Mouse (Mus musculus): ENCODE data around the gene Reln. TPM values are rescaled to one million over a fixed set of nuclear protein-coding genes. Genes with fewer than 3 reads are reported as not detected.

Gene Reln
- total RNA-seq, 2 experiments from 2014 or later: 12.9 to 26.3 TPM

DNA sequence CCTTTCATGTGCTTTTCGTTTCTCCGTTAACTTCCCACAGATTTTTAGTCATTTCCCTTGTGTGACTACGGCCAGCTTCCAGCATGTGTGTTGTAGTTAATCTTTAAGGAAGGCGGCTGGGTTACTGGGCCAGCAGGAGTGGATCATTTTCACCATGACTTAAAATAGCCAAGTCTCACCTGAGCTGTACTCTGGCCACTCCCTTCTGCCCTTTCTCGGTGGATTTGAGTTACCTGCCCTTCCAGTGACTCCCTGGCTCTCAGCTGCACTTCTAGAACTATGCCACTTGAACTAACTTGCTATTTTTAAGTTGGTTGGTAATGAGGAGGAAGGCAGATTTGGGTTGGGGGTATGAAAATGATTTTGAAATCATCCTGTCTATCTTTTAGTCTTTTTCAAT lies 406.4 kb downstream of the Reln start:
- no peak for DNase-seq (ENCODE audit: low spot score in 2 of 2)

DNA sequence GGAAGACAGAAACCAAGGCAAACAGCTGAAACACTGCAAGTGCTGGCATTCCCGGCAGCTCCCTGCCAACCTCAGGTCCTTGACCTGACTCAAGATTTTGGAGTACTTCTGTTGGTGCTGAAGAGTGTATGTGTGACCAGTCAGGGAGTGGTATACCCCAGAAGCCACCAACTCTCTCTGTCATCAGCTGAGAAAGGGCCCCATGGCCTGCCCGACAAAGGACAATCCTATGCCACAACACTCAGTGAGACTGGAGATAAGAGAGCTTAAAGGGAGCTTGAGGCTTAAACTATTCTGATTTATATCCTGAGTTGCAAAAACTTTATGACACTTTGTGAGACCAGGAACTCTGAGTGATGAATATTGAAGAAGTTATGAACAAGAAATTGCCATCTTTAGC lies 407.9 kb downstream of the Reln start:
- no peak for DNase-seq (ENCODE audit: low spot score in 2 of 2)

DNA sequence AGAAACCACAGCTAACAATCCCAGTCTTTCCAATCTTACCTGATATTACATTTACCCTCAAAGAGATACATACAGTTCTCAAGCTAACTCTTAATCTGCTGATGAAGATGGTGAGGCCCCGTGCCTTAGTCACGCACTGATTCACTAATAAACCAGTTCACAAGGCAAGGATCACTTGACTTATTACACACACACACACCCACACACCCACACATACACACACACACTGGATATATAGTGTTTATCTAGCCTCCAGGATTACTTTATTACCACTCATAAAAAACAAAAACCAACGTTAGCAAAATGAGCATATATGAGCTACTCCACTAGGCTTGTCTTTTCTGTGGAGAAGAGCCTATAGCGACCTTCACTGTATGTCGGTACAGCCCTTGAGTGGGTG lies 408.4 kb downstream of the Reln start:
- DNase-seq (ENCODE audit: low spot score in 2 of 2): no peak

DNA sequence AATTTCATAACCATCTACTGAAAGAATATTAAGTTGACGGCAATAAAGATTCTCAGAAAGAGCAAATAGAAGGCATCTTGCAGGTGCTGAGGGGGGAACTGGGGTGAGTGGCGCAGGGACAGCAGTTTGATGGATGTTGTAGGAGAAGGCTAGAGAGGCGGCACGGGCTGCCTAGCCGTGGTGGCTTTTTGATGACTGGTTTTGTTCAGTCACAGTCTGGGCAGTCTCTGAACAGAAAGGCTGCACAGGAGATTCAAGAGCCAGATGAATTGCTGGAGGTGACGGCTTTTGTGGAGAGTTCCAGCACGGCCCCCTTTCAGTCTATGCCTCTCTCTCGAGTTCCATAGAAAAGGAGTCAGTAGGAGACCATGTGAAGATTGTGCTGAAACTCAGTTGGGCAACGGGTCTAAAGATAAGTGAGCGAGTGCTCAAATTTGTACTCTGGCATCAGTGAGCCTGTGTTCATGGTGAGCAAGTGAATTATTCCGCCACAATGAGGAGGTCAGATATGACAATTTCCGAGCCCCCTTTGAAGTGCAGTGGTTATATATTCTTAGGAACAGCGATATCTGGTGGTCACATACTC lies 409.6 kb downstream of the Reln start:
- no peak for DNase-seq (ENCODE audit: low spot score in 2 of 2)

DNA sequence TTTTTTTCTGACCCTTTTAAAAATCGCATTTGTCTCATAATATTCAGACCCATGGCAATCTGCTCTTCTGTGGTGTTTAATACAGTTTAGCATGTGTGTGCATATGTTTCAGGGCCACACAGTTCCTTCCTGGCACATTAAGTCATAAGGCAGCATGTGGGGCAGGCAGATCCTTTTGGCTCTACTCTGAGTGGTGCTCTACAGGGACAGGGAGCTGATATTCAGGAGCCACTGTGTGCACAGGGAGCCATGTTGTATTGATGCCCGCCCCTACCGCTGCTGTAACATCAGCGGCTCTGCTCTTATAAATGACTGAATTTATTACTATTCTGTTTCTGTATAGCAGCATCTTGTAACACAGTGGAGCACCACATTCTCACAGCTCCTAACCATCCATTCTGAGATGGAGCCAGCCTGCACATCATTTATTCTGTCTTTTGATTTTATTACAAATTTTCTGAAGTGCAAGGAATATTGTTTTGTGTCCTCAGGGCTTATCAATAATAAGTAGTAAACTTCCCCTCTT lies 410.3 kb downstream of the Reln start:
- DNase-seq (ENCODE audit: low spot score in 2 of 2): no peak

DNA sequence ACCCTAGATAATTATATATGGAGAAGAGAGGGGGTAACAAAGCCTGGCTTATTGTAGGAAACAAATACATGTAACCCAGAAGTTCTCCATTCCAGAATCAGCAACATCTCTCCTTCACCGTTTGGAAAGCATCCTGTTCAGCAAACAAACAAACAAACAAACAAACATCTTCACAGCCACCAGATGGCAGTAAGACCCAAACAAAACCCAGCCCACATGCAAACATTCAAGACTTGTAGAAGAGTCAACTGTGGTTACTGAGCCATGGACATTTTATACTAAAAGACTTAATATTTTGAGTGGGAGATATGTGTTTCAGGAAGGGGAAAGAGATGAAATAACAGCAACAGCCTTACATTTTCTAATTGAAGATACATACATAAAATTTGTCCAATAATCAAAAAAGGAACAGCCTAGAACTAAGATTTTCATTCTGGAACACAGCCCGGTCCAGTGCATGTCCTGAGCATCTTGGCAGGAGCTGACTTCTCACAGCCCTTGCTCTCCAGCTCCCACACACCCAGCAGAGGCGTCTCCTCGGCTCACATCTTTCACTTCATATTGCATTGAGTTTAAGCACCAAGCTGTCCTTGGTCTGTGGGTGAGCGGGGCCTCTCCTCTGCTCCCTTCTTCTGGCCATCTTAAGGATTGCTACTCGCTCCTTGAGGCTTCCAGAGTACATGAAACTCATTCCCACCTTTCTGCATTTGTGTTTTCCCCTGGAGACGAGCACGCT lies 411.0 kb downstream of the Reln start:
- no peak for DNase-seq (ENCODE audit: low spot score in 2 of 2)

DNA sequence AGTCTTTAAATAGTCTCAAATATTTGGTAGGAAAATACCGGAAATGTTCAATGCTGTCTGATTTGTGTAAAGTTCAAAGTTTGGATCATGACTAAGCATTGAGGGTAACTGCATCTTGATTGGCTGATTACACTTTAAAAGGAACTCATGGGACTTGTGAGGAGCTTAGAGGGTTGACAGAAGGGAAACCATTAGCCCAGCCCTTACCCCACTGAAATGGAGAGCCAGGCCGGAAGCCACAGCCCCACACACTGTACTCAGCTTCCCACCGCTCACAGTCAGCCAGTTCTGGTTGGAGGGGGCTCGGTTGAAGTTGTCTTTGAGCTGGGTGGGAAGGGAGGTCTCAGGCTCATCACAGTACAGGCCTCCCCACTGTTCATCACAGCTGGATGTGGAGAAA lies 413.4 kb downstream of the Reln start:
- DNase-seq (ENCODE audit: low spot score in 2 of 2): no peak

DNA sequence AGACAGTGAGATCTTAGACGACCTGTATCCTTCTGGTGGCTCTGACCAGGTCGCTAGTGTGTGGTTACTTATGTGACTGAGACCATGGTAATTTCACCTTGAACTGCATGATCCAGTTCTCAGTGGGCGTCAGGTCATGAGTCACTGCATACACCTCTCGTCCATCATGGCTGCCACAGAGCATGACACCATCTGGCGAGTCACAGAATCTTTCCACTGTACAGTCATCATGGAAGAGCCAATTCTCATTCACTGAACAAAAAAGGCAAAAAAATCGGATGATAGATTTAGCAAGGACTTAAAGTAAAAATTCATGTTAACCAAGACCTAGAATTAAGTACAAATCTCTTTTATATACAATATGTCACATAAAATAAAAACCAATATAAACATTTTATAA lies 424.2 kb downstream of the Reln start:
- no peak for DNase-seq (ENCODE audit: low spot score in 2 of 2)

DNA sequence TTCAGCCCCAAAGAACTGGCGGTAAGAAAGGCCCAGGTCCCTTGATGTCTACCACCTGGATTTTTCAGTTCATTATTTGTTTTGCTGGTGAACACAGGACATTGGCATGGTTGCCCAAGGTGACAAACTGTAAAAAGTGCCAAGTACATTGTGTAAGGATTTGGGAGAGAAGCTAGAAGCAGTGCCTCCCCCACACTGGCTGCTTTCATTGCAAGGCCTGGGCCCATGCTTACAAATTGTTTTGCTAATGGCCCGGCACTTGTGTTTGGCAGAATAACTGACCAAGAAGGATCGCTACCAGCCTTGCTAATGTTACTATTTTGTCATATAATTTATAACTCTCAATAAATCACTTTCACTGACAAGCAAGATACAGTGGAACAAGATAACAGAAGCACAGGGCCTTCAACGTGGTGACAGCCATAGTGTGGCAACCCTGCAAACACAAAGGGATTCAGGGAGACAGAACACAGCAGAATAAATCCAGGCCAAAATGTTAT lies 425.2 kb downstream of the Reln start:
- DNase-seq (ENCODE audit: low spot score in 2 of 2): peak in 1 of 2 experiments; percentile 22

DNA sequence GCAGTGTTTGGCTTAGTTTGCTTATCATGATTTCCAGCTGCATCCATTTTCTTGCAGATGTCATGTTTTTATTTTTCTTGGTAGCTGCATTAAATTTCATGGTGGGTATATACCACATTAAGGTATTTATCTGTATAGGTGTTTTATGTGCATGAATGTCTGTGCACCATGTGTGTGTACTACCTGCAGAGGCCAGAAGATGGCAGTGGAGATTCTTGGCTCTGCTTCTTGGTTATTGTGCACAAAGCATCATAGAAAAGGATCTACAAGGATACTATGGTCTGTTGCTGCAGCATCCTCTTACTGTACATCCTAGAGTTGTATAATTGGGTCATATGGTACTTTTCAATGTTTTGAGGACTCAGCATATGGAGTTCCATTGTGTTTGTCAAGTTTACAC lies 428.5 kb downstream of the Reln start:
- no peak for DNase-seq (ENCODE audit: low spot score in 2 of 2)

DNA sequence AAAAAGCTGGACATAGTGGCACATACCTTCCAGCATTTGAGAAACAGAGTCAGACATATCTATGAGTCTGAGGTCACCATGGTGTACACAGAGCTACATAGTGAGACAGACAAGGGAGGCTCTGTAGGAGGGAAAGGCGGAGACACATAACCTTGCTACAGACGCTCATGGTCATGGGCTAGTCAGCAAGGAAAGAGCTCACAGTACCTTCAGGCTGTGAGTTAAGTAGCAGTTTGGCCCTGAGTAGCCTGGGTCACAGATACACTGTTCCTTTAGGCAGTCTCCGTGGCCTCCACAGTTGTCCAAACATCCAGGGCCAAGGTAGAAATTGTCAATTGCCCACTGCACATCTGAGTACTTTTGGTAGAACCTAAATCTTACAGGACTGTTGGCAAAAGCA lies 429.7 kb downstream of the Reln start:
- no peak for DNase-seq (ENCODE audit: low spot score in 2 of 2)

DNA sequence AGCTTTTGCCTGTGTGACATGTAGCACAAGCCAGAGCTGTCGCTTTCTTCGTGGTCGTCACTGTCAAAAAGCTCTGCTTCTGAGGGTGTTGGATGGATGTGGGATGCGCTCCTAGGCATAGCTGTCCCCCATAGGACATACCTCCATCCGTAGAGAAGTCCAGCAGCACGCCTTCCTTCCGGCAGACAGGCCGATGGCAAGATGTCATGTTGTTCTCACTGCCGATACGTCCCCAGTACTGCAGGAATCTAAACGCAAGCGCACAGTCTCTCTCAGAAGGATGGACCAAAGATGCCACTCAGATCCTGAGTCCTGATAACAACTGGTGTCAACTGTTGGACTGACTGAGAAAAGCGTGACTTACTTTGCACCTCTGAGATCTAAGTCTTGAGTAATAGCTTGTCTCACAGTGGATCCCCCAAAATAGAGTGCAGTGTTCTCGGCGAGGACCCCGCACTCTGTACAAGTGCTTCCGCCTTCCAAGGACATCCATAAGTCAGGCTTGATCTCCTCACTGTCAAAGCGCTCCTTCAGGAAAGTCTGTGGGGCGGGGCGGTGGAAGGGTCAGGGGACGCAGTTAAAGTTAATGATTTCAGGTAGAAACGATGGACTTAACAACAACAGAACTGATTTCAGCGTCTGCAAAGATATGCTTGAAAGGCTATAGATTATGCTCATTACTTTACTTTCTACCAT lies 431.5 kb downstream of the Reln start:
- DNase-seq (ENCODE audit: low spot score in 2 of 2): no peak

DNA sequence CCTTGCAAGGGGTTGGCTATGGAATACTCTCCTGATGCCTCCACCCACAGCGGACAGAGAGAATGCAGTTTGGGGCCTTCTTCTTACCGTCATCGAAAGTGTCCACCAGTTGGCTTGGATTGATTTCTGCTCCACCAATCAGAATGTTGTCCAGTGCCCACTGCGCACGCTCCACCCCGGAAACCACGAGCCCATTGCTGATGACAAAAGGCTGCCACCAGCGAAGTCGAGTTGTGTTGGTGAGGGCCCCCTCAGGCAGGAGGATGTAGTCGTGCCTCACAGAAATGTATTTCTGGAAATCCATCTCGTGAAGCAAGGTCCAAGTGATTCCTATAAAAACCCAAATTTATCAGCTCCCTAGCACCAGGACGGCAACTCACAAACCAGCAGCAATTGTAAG lies 433.8 kb downstream of the Reln start:
- DNase-seq (ENCODE audit: low spot score in 2 of 2): no peak

DNA sequence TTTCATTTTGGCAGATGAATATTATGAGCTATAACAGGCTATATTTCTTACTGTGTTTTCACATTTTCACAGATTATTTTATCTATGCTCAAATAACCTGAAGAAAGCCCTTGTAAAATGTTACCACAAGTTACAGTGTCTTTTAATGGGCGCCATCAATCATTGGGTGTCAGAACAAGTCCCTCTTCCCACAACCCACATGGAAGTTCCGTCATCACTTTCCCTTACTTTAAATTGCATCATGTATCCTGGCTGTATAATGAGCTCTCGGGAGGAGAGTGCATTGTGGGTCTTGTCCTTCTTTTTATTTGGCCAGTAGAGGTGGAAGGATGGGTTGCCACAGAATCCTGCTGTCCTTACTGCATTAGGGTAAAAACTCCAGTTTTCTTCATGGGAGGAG lies 434.8 kb downstream of the Reln start:
- DNase-seq (ENCODE audit: low spot score in 2 of 2): no peak

DNA sequence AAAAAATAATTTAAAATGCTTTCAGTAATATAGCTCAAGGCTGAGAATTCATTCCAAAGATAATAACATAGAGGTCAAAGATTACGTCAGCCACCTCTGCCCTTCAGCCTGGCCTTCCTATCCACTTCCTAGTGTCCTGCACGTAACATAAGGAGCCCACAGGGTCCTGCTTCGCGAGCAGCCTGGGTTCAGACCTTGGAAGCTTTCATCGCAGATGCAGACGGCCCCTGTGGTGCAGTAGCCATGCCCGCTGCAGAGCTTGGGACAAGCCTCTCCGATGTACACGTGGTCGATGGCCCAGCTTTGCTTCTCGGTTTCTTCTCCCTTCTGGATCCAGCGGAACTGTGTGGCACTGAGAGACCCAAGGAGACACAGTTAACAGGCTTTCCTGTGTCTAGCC lies 443.1 kb downstream of the Reln start:
- peak in 1 of 2 experiments; percentile 20 for DNase-seq (ENCODE audit: low spot score in 2 of 2)

DNA sequence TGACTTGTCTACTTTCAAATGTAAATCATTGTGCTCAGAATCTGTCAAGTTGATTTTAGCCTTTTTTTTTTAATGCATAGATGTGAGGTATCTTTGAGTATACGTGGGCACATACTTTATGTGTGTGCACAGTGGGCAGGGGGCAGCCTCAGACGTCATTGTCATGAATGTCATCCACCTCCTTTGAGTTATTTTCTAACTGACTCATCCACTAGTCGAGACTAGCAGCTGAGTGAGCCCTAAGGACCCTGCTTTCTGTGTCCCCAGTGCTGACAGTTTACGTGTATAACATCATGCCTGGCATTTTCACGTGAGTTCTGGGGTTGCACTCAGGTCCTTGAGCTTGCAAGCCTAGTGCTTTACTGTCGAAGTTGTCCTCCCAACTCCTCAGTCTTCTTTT lies 443.6 kb downstream of the Reln start:
- no peak for DNase-seq (ENCODE audit: low spot score in 2 of 2)

DNA sequence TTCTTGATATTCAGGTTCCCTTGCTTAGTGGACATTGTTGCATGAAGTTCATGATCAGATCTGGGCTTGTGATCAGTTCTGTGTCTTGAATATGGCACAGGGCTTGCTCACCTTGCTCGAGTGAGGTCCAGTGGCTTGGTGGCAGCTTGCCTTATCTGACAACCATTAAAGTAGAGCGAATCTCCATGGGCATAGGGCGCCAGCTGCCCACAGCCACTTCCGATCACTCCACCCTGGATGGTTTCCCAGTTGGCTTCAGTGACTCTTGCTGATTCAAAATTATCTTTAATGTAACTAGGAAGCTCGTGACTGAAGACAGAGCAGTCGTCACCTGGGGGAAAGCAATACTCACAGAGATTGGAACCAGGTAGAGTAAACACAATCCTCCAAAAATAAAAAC lies 445.6 kb downstream of the Reln start:
- no peak for DNase-seq (ENCODE audit: low spot score in 2 of 2)

DNA sequence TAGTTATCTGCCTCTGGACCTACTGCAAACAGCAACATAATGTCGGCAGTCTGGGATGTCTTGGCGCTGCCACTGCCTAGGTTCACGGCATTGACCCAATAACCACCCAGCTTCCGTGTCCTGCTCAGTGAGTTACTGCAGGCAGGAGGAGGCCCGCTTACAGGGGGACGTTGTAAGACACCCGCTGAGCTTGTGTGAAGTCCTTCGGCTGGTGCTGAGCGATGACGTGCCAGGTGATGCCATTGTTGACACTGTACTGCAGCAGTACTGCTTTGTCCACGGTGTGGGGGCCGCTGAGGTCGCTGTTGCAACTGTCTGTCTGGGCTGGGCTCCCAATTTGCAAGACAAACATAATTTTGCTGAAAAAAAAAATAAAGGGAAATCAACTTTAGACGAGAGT lies 447.9 kb downstream of the Reln start:
- no peak for DNase-seq (ENCODE audit: low spot score in 2 of 2)

DNA sequence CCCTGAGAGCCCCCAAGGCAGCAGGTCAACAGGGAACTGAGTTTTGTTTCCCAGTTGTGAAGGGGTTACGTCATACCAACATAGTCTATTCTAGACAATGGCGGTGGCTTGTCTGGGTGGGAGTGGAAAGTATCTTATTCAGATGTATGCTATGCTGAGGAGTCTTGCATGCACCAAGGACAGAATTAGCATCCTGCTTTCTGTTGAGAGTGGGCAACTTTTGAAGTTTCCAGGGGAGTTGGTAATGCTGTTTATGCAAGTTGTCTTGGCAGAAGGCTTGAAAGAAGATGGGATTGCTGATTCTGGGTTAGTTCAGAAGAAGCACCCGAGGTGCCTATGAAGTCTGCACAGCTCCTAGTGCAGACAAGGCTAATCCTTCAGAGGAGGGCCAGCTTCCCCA lies 450.3 kb downstream of the Reln start:
- no peak for DNase-seq (ENCODE audit: low spot score in 2 of 2)

DNA sequence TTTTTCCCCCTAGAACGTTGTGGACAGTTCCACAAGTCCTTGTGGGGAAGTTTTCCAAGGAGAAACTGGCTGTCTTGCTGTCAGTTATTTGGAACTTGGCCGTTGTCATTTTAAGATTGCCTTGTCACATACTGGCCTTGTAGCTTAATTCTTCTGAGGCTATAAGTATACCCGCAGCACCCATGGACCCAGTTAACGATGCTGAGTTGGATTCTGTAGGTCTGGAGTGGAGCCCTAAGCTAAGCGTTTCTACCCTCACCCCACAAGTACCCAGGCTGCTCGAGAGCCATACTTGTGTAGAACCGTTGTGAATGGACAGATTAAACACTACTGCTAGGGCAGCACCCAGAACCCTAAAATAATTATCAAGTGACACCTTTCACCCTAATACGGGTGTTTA lies 477.8 kb downstream of the Reln start:
- DNase-seq (ENCODE audit: low spot score in 2 of 2): no peak

DNA sequence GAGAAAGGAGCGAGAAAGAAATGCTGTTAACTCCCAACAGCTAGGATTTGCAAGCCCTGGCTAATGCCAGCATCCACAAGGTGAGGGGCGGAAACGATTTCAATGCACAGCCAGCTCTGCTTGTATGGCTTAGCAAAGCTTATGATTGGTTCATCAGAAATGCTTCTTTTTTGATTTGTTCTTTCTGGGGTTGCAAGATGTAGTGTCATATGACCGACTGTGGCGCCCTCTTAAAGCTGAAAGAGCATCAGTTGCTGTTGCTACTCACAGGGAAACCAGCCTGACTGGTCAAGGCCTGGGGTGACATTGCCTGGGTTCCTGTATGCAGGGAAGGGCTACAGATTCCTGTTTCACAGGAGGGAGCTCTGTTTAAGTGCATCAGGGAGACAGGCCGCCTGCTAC lies 478.2 kb downstream of the Reln start:
- DNase-seq (ENCODE audit: low spot score in 2 of 2): no peak

All from adrenal gland, postnatal 4 days (tissue).